Mouse (Mus musculus) heart, adult 9 months (tissue): Measurements from ENCODE around the gene BC028528.
"Not testable (repeated sequence)": the region's sequence is repeated elsewhere in the genome, so short reads cannot be mapped to it uniquely, and the experiment has no call there.

Source experiments
- DNase-seq, 2 experiments: peaks; one replicate each; pipeline ENCODE4 v3.0.0; 2022; ENCODE audit warnings: low spot score in 2 of 2

BC028528 gene

GRCm38 (mm10) chr3:95891211-95892065, at the start of gene BC028528:
TSS of gene BC028528 (minus strand) at chr3:95892005.
- DNase-seq = peak; percentile 60 to 72

GRCm38 (mm10) chr3:95938835-95939234, 47.0 kb upstream of the BC028528 start:
- no peak for DNase-seq

- DNase-seq = no peak
Observed at GRCm38 (mm10) chr3:95938217-95938616, 46.4 kb upstream of the BC028528 start.

GRCm38 (mm10) chr3:95934448-95934847, 42.6 kb upstream of the BC028528 start:
- DNase-seq = no peak

GRCm38 (mm10) chr3:95933111-95933750, 41.4 kb upstream of the BC028528 start:
- DNase-seq = no peak

GRCm38 (mm10) chr3:95932566-95932965, 40.8 kb upstream of the BC028528 start:
- DNase-seq = no peak

GRCm38 (mm10) chr3:95932157-95932556, 40.4 kb upstream of the BC028528 start:
- DNase-seq = no peak

GRCm38 (mm10) chr3:95931471-95931870, 39.7 kb upstream of the BC028528 start:
- DNase-seq = no peak

GRCm38 (mm10) chr3:95930471-95930789, 38.6 kb upstream of the BC028528 start:
- DNase-seq = no peak

- DNase-seq = peak; percentile 28 to 39
Observed at GRCm38 (mm10) chr3:95929581-95930470, 38.0 kb upstream of the BC028528 start.

GRCm38 (mm10) chr3:95928658-95929503, 37.1 kb upstream of the BC028528 start, which contains the start of gene Anp32e:
TSS of gene Anp32e (plus strand) at chr3:95929246.
- DNase-seq = peak; percentile 99

GRCm38 (mm10) chr3:95928261-95928657, 36.5 kb upstream of the BC028528 start:
- DNase-seq = no peak

- no peak for DNase-seq
Observed at GRCm38 (mm10) chr3:95925087-95925486, 33.3 kb upstream of the BC028528 start.

- DNase-seq = no peak
Observed at GRCm38 (mm10) chr3:95924185-95924584, 32.4 kb upstream of the BC028528 start.

GRCm38 (mm10) chr3:95923429-95923828, 31.6 kb upstream of the BC028528 start:
- not testable (repeated sequence) for DNase-seq

GRCm38 (mm10) chr3:95920532-95920931, 28.7 kb upstream of the BC028528 start:
- DNase-seq = not testable (repeated sequence)

- no peak for DNase-seq
Observed at GRCm38 (mm10) chr3:95916760-95917159, 25.0 kb upstream of the BC028528 start.

- DNase-seq = no peak
Observed at GRCm38 (mm10) chr3:95914706-95915105, 22.9 kb upstream of the BC028528 start.

GRCm38 (mm10) chr3:95907613-95908012, 15.8 kb upstream of the BC028528 start:
- no peak for DNase-seq

GRCm38 (mm10) chr3:95906860-95907259, 15.1 kb upstream of the BC028528 start:
- DNase-seq = peak in 1 of 2 experiments; percentile 34

GRCm38 (mm10) chr3:95905940-95906492, 14.2 kb upstream of the BC028528 start:
- peak in 1 of 2 experiments; percentile 48 for DNase-seq
